8 mouse cellular contexts compared by ENCODE assay signal in genomic region chr12:16731121-16731741, GRCm38 (mm10).
DNase-seq lines count a peak whose midpoint lies in the region; ATAC-seq and TF ChIP-seq lines count a peak whose summit lies in the region.

No protein-coding gene starts in this region.

- no peaks in the 10 kb centered on the region for H3K36me3 ChIP-seq in heart, postnatal 0 days (replicated peaks; ENCODE audit: control insufficient read depth, insufficient read depth, low read length)

- TF ChIP-seq CTCF in heart, postnatal 0 days (IDR thresholded peaks at IDR 0.05; ENCODE audit: low read depth): no peak

- no peak overlapping the region; the same call in 1 of the 2 replicates for H3K9ac ChIP-seq in heart, postnatal 0 days (replicated peaks; ENCODE audit: low read depth, low read length)

- TF ChIP-seq EP300 in heart, postnatal 0 days (IDR thresholded peaks at IDR 0.05; ENCODE audit: low read depth): no peak

- DNase-seq in adrenal gland, postnatal 14 days: peak; percentile 73
- DNase-seq in adrenal gland, adult 8-10 months: no peak
- DNase-seq in adrenal gland, postnatal 36 days: peak; percentile 31 to 68
- DNase-seq in heart, postnatal 0 days (ENCODE audit: low spot score): peak; percentile 66
- DNase-seq in kidney, postnatal 14 days: peak; percentile 85
- peak; percentile 73 for DNase-seq in lung, postnatal 25 days (ENCODE audit: low spot score)
- no peak for DNase-seq in urinary bladder, postnatal 25 days (ENCODE audit: low spot score)
- DNase-seq in spleen, adult 18-20 months: no peak

- H3K4me3 ChIP-seq in heart, postnatal 0 days (ENCODE audit: low read depth, low read length): no peak overlapping the region

- no peaks in the 10 kb centered on the region for H3K27me3 ChIP-seq in heart, postnatal 0 days (ENCODE audit: control insufficient read depth, insufficient read depth, low read length)

- peak; percentile 54 for ATAC-seq in heart, postnatal 0 days (ENCODE audit: insufficient read depth, low read depth)

- 0 out of 2 replicates have a peak, but pooled peaks cover 6% of the 10 kb centered on the region for H3K4me1 ChIP-seq in heart, postnatal 0 days (ENCODE audit: control insufficient read depth, insufficient read depth)

- 55% methylated on average over 11 of the region's 11 CpGs for WGBS in heart, postnatal 0 days

- H3K9me3 ChIP-seq in heart, postnatal 0 days (replicated peaks; ENCODE audit: control insufficient read depth, low read length): no peaks in the 10 kb centered on the region

- no peak overlapping the region for H3K27ac ChIP-seq in heart, postnatal 0 days (ENCODE audit: low read depth)

- H3K4me2 ChIP-seq in heart, postnatal 0 days (ENCODE audit: low read depth, low read length): no peak overlapping the region

Comparison
In these comparisons a context has a peak if more than half of its experiments do, and no peak if none do; other contexts are left out.
1. DNase-seq: peak in adrenal gland, postnatal 14 days (single experiment), adrenal gland, postnatal 36 days (2 of 2), heart, postnatal 0 days (single experiment), kidney, postnatal 14 days (single experiment) and lung, postnatal 25 days (single experiment); none in adrenal gland, adult 8-10 months (single experiment), urinary bladder, postnatal 25 days (single experiment) and spleen, adult 18-20 months (0 of 2).